Mouse (Mus musculus) neural tube, postnatal 0 days (tissue): Measurements from ENCODE around the gene Olfr629. TPM values are rescaled to one million over a fixed set of nuclear protein-coding genes. Genes with fewer than 3 reads are reported as not detected.

Experiments used
- polyA plus RNA-seq: library from polyadenylated mRNA; unstranded; fragments of >200 nt; fragmentation: Nextera tagmentation; extraction: Ambion mirVana; gene quantifications from 2 replicates; pipeline ENCODE4 v1.2.1, GENCODE M21; 2015

Gene Olfr629
- polyA plus RNA-seq = not detected in 2 replicates

DNA sequence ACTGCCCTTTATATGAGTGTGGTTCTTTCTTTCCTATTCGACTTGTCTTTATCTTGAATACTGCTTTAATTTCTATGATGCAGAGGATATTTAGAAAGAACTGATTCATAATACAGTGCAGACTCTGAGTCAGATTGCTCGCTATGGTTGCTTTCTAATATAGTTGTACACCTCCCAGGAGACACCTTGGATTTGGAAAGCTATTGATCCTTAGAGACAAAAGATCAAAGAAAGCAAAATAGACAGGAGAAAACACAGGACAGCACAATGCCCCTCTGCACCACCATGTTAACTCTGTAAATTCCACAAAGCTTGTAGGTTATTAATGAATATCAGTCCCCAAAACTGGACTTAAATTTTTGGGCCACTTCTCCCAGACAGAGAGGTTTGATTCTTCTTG lies at the start of gene Olfr629:
TSS of gene Olfr629 (minus strand) at position 101 of the 400 bp plus-strand sequence.

DNA sequence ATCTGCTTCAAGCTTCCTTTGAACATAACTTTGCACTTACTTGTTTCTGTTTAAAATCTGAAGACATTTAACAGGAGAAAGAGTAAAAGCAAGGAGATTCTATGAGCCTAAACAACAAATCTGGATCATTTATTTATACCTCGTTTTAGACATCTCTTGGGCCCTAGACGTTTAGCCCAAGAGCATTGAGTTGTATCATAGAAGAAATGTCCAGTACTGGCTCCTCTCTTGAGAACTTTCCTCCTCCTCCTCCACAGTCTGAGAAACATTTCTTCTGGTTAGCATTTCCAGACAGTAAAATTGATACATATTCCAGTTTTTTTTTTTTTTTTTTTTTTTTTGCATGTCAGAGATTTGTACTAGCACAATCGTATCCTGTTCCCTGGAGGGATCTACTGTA lies 47.0 kb upstream of the Olfr629 start, which contains the start of gene Olfr67:
TSS of gene Olfr67 (minus strand) at position 101 of the 400 bp plus-strand sequence.

DNA sequence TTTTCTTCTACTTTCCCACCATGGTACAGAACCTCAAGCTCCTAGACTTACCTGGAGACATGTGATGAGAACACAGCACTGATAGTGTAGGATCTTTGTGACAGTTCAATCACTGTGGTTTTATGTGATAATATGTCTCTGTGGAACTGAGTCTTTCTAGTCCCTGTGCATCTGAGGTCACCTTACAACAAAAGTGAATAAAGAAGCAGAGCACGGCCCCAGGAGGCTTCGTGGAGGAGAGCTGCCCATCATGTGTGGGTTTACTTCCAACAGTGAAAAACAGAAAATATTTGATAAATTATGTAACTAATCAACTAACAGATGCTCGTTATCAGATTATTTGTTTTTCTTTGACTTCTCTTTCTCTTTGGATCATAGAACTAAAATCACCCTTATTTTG lies 34.9 kb upstream of the Olfr629 start, which contains the start of gene Olfr68:
TSS of gene Olfr68 (minus strand) at position 101 of the 400 bp plus-strand sequence.

DNA sequence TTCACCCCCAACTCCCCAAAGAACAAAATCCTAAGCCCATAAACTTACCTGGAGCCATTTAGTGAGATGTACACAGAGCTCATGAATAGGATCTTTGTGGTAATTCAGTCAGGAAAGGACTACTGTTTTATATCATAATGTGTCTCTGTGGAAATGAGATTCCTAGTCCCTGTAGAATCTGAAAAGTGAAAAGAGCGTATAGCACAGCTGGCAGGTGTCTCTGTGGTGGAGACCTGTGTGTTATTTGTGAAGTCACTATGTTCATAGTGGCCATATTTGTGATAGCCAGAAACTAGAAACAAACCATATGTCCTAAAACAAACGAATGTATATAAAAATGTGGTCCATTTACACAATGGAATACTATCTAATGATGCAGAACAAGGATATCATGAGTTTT lies 26.8 kb upstream of the Olfr629 start, which contains the start of gene Olfr69:
TSS of gene Olfr69 (minus strand) at position 101 of the 400 bp plus-strand sequence.

DNA sequence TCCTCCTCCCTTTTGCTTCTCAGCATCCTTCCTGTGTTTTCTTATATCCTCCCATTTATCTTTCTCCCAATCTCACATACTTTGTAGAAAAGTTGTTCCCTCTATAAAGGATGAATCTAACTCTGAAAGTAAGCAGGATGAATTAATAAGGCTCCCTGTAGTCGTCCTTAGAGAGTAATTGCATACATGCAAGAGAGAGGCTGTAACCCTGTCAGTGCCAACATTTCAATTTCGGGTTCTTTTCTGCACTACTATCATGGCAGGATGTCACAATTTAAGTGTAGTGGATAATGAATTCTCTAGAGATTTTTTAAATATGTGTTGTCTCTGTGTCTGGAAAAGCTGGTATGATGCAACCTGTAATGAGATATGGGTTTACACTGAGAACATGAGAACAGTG lies 12.5 kb upstream of the Olfr629 start, which contains the start of gene Olfr630:
TSS of gene Olfr630 (minus strand) at position 101 of the 400 bp plus-strand sequence.

DNA sequence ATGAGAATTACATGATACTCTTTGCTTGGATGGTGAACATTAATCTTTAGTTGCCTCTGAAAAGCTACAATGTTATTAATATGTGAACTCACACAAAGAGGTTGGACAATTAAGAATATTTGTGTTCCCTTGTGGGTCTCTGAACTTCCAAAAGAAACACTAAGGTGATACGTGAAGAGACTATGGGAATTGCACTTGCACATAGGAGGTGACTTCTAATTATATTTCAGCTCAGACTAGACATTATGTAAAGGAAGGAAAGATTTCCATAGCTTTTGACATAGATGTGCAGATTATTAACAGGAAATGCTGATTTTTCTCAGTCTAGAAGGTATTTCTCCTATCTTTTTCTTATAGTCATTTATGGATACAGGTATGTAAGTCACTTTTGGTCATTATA lies 14.7 kb downstream of the Olfr629 start, which contains the start of gene Olfr628:
TSS of gene Olfr628 (plus strand) at position 301 of the 400 bp plus-strand sequence.

DNA sequence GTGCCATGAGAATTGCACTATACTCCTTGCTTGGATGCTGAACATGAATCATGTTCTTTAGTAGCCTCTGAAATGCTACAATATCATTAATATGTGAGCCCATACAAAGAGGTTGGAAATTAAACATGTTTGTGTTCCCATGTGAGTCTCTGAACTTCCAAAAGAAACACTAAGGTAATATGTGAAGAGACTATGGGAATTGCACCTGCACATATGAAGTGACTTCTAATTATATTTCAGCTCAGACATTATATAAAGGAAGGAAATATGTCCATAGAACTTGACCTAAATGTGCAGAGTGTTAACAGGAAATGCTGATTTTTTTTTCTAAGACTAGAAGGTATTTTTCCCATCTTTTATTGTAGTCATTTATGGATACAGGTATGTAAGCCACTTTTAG lies 30.4 kb downstream of the Olfr629 start, which contains the start of gene Olfr243:
TSS of gene Olfr243 (plus strand) at position 301 of the 400 bp plus-strand sequence.

Other genes starting within 250 kb of the Olfr629 start
- gene Olfr609, start 246.9 kb downstream of the Olfr629 start, polyA plus RNA-seq = not detected in 2 replicates
- gene Olfr610, start 232.8 kb downstream of the Olfr629 start, polyA plus RNA-seq = not detected in 2 replicates
- gene Olfr611, start 224.1 kb downstream of the Olfr629 start, polyA plus RNA-seq = not detected in 2 replicates
- gene Olfr612, start 202.2 kb downstream of the Olfr629 start, polyA plus RNA-seq = not detected in 2 replicates
- gene Olfr613, start 196.9 kb downstream of the Olfr629 start, polyA plus RNA-seq = not detected in 2 replicates
- not detected in 2 replicates for gene Olfr615, start 188.9 kb downstream of the Olfr629 start, polyA plus RNA-seq
- gene Olfr616, start 175.8 kb downstream of the Olfr629 start, polyA plus RNA-seq = not detected in 2 replicates
- gene Olfr617, start 171.9 kb downstream of the Olfr629 start, polyA plus RNA-seq = not detected in 2 replicates
- not detected in 2 replicates for gene Olfr618, start 154.8 kb downstream of the Olfr629 start, polyA plus RNA-seq
- gene Olfr619, start 144.4 kb downstream of the Olfr629 start, polyA plus RNA-seq = not detected in 2 replicates
- gene Olfr620, start 132.4 kb downstream of the Olfr629 start, polyA plus RNA-seq = not detected in 2 replicates
- not detected in 2 replicates for gene Olfr622, start 102.2 kb downstream of the Olfr629 start, polyA plus RNA-seq
- not detected in 2 replicates for gene Olfr623, start 81.2 kb downstream of the Olfr629 start, polyA plus RNA-seq
- gene Olfr624, start 73.8 kb downstream of the Olfr629 start, polyA plus RNA-seq = 0.04 TPM in 2 replicates
- gene Olfr625-ps1, start 62.2 kb downstream of the Olfr629 start, polyA plus RNA-seq = not detected in 2 replicates
- not detected in 2 replicates for gene Olfr243, start 30.3 kb downstream of the Olfr629 start, polyA plus RNA-seq
- not detected in 2 replicates for gene Olfr628, start 14.6 kb downstream of the Olfr629 start, polyA plus RNA-seq
- gene Olfr630, start 12.4 kb upstream of the Olfr629 start, polyA plus RNA-seq = not detected in 2 replicates
- gene Olfr69, start 26.7 kb upstream of the Olfr629 start, polyA plus RNA-seq = not detected in 2 replicates
- not detected in 2 replicates for gene Olfr68, start 34.8 kb upstream of the Olfr629 start, polyA plus RNA-seq
- gene Olfr67, start 46.9 kb upstream of the Olfr629 start, polyA plus RNA-seq = not detected in 2 replicates
- 239 and 288 TPM in 2 replicates for gene Hbb-bt, start 69.1 kb upstream of the Olfr629 start, polyA plus RNA-seq
- gene Hbb-bs, start 83.2 kb upstream of the Olfr629 start, polyA plus RNA-seq = 1,091 and 1,331 TPM in 2 replicates
- not detected in 2 replicates for gene Hbb-bh2, start 95.6 kb upstream of the Olfr629 start, polyA plus RNA-seq
- gene Hbb-bh1, start 98.2 kb upstream of the Olfr629 start, polyA plus RNA-seq = not detected in 2 replicates
- gene Hbb-y, start 108.3 kb upstream of the Olfr629 start, polyA plus RNA-seq = 0.77 TPM in 1 of 2 replicates, not detected in the other
- gene Olfr66, start 141.3 kb upstream of the Olfr629 start, polyA plus RNA-seq = not detected in 2 replicates
- gene Olfr64, start 149.5 kb upstream of the Olfr629 start, polyA plus RNA-seq = not detected in 2 replicates
- not detected in 2 replicates for gene Olfr65, start 158.5 kb upstream of the Olfr629 start, polyA plus RNA-seq
- gene Olfr631, start 183.9 kb upstream of the Olfr629 start, polyA plus RNA-seq = not detected in 2 replicates
- gene Olfr632, start 189.4 kb upstream of the Olfr629 start, polyA plus RNA-seq = not detected in 2 replicates
- not detected in 2 replicates for gene Olfr633, start 199.5 kb upstream of the Olfr629 start, polyA plus RNA-seq
- not detected in 2 replicates for gene Olfr635, start 226.2 kb upstream of the Olfr629 start, polyA plus RNA-seq